Mouse (Mus musculus) left cerebral cortex, postnatal 25 days (tissue): ENCODE measurements around the gene Sat2. TPM values are rescaled to one million over a fixed set of nuclear protein-coding genes. Genes with fewer than 3 reads are reported as not detected.

Experiments used
- DNase-seq, 2 experiments: peaks; one replicate each; pipeline ENCODE4 v3.0.0; 2022; ENCODE audit warnings: low spot score in 2 of 2, mixed read lengths in 1 of 2
- intact Hi-C: fragments of 180-260 bp; cut with DNase I; formaldehyde crosslinking; loops from one replicate; pipeline ENCODE4 v1.15.1; 2025
- total RNA-seq, 2 experiments: library from RNA; stranded (reverse); gene quantifications; 2 replicates each; pipeline ENCODE4 v1.2.3; 2021

The Sat2 gene
- 1 to 10 TPM; 7.4 to 7.7 TPM for total RNA-seq

DNA sequence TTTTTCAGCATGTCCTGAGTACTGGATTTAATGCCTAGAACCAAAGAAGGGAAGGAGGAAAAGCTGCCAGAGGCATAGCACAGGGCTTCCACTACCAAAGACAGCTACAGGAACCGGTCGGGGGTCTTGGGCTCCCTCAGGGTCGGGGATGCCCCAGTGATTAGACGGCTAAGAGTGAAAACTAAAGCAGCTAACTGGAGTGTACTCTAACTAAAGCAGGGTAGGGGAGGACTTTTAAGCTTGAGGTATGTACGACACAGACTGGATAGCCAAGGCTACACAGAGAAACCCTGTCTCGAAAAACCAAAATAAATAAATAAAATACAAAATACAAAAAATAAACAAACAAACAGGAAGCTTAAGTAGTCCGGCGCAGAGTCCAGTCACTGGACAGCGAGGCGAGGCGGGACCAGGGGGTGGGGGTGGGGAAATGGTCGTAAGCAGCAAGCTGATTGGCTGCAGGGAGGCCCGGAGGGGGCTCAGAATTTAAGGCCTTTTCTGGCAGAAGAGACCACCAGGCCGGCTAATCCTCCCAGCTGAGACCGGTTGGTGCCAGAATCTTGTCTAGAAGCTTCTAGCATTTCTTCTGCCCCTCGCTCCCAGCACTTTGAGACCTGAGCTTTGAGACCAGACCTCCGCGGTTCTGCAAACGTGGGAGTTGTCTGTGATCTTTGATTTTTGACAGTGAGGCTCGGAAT lies at the start of gene Sat2:
Gene Sat2, plus strand, starts transcription at position 454 of the 698 bp plus-strand sequence.
- intact Hi-C loops = no loop called here
- DNase-seq = peak; percentile 47 to 55

DNA sequence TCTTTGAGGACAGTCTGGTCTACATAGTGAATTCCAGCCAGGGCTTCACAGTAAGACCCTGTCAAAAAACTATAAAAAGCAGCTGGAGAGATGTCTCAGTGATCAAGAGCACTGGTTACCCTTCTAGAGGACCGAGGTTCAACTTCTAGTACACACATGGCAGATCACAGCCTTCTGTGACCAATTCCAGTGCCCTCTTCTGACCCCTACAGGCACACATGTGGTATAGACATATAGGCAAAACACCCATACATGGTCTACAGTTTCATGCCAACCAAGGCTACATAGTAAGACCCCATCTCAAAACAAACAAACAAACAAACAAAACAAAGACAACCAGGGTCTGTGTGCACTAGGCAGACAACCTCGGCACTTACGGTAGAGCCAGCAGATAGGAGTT lies 46.6 kb upstream of the Sat2 start:
- intact Hi-C loops = loop anchor here (5.0 kb wide), 2 partner anchors 43 to 178 kb away; partner anchors contain the start of genes Cyb5d1, Naa38 and Tmem88
- no peak for DNase-seq

DNA sequence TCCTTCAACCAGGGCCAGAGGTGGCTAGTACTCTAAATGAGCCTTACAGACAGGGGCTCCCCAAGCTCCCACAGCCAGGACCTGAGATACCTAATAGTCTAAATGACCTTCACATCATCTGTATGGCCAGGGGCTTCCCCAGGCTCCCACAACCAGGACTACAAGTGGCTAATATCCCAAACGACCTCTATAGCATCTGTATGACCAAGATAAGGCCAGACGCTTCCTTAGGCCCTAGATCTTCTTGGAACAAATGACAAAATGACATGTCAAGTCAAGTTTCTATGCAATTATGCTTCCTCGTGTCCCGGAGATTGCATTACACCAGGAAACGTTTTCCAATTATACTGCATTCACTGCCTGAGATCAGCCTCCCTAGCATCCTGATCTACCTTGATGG lies 45.5 kb upstream of the Sat2 start:
- DNase-seq = no peak
- intact Hi-C loops = loop anchor here (5.0 kb wide), 2 partner anchors 44 to 179 kb away; partner anchors contain the start of genes Cyb5d1, Naa38 and Tmem88

DNA sequence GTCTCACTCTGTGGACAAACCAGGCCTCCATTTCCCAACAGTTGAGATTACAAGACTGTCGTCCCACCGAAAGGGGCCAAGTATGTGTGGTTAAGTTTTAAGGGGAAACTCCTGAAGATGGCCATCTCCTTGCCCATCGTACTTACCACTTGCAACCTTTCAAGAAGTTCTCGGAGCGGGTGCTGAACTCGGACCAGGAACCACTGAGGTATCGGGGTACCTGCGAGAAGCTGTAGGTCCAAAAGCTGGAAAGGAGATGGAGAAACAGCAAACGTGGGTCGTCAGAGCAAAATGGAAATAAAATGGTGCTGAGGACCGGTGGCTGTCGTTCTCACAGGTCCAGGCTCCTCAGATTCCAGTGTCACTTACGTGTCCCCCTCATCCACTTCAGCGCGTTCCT lies 43.5 kb upstream of the Sat2 start:
- DNase-seq = no peak

DNA sequence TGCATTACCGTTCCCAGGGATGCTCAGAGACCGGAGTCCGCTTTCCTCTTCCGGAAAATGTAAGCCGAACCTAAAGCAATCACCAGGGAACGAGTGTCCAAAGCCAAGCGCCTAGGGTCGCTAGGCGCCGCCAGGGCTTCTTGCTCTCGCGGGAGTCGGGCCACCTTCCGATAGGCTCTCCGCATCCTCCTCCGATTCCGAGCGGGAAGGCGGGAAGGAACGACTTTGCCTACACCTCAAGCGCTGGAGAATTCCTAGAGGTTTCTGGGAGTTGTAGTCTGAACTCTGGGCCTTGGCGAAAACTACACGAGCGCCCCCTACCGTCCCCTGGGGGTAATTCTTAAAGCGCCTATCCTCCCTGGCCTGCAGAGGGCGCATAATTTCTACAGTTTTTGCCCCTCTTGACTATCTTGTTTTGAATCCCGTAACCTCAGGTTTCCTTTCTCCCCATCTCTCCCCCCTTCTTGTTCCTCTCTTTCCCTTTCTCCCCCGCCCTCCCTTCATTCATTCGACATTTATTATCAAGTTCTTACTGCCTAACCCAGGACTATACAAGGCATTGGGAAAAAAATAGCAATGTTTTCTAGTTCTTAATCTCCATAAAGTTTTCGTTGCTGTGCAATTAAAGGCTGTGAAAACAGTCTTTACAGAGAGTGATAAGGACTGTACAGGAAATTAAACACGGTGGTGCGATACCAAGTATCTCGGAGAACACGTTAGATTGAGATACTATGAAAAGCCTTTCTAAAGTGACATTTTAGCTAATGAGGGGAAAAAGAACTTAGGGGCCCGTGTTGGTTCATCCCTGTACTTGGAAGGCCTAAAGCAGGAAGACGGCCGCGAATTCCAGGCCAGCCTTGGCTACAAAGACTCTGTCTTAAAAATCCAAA lies 42.5 kb upstream of the Sat2 start:
- DNase-seq = peak; percentile 98 to 99
- intact Hi-C loops = loop anchor here (1.0 to 5.0 kb wide), 6 partner anchors 25 to 182 kb away; partner anchors contain the start of genes Atp1b2, Cyb5d1, Mpdu1 and Naa38

More for the DNA sequence above, 43.5 kb upstream of the Sat2 start:
- intact Hi-C loops = loop anchor here (5.0 kb wide), 2 partner anchors 46 to 181 kb away; partner anchors contain the start of genes Cyb5d1, Naa38 and Tmem88

DNA sequence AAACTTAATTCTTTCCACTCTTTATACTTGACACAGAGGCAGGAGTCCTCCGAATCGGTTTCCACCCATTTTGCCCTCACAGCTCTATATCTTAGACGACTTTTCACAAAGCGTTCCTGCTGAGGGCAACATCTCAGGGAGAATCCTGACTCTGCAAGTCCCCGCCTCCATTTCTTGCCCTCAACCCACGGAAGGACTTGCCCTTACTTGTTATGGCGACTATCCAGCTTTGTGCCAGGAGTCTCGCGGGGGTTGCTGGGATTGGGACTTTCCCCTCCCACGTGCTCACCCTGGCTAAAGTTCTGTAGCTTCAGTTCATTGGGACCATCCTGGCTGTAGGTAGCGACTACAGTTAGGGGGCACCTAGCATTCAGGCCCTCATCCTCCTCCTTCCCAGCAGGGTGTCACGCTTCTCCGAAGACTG lies 41.7 kb upstream of the Sat2 start, which contains the start of the genes Wrap53 and Trp53:
Gene Wrap53, minus strand, starts transcription at position 165 of the 424 bp plus-strand sequence.
Gene Trp53, plus strand, starts transcription at position 269 of the 424 bp plus-strand sequence.
- peak; percentile 87 to 95 for DNase-seq

DNA sequence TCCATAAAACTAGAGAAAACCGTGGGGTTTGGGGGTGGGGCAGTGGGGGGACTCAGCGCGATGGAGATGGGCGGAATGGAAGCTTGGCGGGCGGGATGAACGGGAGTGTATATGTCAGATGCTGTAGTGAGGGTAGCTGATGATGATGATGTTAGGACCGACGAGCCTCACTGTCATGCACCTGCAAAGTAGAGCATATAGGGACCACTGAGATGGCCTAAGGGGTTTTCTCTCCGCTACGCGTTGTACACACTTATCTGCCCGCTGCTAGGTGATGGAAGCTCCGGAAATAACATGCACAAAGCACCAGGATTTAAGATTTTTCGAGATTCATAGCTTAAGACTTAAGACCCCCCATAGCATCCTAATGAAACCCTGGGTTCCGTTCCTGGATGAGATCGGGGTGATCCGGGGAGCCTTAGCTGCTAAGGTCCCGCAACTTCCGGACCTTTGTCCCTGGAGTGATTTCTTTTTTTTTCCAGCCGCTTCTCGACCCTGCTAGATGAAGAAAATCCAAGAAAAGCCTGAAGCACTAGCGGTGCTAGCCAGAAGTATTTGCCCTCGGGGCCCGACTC lies 41.2 kb upstream of the Sat2 start:
- DNase-seq = no peak
- intact Hi-C loops = loop anchor here (2.0 to 5.0 kb wide), 2 partner anchors 24 to 82 kb away; partner anchors contain the start of genes Atp1b2 and Mpdu1

More for the DNA sequence above, 41.7 kb upstream of the Sat2 start, which contains the start of the genes Wrap53 and Trp53:
- intact Hi-C loops = loop anchor here (2.0 to 5.0 kb wide), 2 partner anchors 25 to 82 kb away; partner anchors contain the start of genes Atp1b2 and Mpdu1

DNA sequence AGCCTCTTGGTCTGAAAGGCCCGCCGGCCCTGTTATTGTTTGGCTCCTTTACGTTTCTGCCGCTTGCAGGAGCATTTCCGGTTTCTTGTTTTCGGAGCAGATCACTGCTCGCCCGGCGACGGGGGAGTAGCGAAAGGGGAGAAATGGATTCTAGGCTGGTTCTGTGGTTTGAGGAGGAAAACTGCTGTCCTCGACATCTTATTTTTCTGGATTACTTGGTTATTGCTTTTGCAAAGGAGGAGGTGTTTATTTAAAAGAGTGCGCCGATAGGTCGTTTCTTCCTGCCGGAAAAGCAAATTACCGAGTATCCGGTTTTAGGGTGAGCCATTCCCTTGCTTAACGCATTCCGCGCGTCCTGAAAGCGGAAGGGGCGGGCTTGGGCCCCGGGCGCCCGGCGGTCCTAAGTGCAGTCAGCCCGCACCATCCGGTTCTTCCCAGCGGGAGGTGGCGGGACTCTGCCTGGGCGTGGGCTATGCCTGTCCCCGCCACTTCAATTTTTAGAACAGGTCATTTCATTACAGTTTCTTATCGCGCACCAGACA lies 40.6 kb upstream of the Sat2 start:
- DNase-seq = peak; percentile 92 to 96
- intact Hi-C loops = loop anchor here (2.0 to 5.0 kb wide), 2 partner anchors 24 to 81 kb away; partner anchors contain the start of genes Atp1b2 and Mpdu1

DNA sequence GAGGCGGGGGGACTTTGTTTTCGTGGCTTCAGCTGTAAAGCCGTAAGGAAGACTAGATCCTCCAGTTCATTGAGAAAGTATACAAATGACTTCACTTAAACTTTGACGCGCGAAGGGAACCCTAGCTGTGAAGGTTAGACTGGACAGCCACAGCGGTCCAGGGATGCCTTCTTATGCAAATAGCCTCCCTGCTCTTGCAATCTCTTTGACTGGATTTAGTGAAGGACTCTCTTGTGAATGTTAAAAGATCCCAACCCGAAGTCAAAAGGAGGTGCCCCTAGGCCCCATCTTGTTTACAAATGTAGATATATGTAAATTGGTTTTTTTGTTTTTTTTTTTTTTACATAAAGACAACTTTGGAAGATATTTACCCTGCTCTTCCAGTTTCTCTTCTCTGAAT lies 40.0 kb upstream of the Sat2 start:
- intact Hi-C loops = loop anchor here (2.0 to 5.0 kb wide), 2 partner anchors 23 to 80 kb away; partner anchors contain the start of genes Atp1b2 and Mpdu1

DNA sequence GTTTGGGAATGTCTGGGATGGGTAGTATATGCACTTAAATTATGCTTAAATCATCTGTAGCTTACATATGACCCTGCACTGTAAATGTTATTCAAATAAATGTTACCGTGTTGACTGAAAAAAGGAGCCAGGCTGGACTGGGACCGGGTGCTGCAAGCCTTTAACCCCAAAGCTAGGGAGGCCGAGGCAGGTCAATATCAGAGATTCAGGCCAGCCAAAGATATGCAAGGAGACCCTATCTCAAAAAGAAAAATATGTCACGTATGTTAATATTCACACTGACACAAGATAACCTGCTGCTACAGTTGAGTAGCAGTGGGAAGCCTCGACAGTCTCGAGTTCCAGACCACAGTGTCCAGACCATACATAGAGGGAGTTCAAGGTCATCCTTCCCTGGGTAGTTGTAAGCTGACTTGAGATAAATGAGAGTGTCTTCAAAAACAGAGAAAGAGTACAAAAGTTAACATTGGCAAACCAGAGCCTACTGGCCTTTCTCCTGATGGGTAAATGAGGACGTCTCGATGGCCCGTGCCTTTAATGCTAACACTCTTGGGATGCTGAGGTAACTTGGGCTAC lies 39.5 kb upstream of the Sat2 start:
- intact Hi-C loops = loop anchor here (5.0 kb wide), 1 partner anchor 80 kb away; the partner anchor contains the start of gene Mpdu1
- DNase-seq = no peak

More for the DNA sequence above, 40.0 kb upstream of the Sat2 start:
- DNase-seq = no peak

DNA sequence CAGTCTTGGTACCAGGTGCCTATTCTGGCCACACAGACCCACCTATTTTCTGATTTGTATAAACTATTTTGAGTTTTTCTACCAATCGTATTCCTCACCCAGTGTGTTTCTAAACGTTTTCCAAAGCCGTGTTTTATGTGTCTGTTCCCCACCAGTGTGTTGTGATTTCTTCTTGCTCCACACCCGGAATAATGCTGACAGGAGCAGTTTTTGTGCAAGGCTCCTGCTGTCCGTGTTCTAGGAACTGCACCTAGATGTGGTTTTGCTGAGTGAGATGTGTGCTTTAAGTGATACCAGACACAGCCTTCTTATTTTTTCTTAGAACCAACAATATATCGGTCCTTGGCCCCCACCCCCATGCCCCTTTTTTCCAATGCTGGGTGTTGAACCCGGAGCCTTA lies 37.8 kb upstream of the Sat2 start:
- intact Hi-C loops = loop anchor here (5.0 kb wide), 1 partner anchor 78 kb away; the partner anchor contains the start of gene Mpdu1
- no peak for DNase-seq

DNA sequence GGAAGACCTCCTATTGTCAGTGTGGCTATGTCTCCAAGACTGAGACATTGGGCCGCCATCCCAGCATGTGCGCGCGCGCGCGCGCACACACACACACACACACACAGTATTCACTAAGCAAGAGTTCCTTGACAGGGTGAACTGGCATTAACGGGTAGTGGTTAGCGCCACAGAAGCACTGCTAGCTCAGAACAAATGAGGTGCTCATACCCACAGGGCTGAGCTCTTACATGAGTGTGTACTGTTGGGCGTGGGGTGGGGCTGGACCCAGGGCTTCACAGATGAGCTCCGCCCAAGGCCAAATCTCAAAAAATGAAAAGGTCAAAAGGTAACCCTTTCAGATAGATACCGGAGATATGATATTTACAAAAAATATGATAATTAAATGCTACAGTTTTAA lies 36.9 kb upstream of the Sat2 start:
- DNase-seq = no peak
- intact Hi-C loops = loop anchor here (5.0 kb wide), 1 partner anchor 77 kb away; the partner anchor contains the start of gene Mpdu1

DNA sequence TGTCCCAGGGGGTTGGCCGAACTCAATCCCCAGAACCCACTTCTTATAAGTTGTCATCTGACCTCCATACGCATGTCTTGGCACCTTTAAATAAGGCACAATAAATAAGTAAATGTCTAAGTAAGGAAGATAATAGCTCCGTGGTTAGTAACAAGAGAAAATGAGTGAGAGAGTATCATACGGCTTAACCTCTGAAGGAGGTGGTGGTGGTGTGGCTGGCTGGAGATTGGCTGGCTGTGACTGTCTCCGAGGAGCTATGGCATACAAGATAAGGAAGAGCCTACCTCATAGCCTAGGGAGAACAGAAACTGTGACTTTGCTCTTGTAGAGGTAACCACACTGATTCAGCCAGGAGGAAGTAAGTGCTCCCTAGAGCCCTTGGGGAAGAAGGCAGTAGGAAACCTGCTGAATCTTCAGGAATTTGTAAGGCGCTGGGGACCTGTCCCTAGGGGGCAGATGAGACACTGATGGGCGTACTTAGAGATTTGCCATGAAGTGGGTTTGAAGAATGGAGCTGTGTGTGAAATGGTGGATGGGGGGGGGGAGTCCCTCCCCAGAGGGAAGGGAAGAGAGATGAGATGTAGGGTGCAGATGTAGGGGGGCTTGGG lies 36.0 kb upstream of the Sat2 start:
- intact Hi-C loops = no loop called here
- no peak for DNase-seq

DNA sequence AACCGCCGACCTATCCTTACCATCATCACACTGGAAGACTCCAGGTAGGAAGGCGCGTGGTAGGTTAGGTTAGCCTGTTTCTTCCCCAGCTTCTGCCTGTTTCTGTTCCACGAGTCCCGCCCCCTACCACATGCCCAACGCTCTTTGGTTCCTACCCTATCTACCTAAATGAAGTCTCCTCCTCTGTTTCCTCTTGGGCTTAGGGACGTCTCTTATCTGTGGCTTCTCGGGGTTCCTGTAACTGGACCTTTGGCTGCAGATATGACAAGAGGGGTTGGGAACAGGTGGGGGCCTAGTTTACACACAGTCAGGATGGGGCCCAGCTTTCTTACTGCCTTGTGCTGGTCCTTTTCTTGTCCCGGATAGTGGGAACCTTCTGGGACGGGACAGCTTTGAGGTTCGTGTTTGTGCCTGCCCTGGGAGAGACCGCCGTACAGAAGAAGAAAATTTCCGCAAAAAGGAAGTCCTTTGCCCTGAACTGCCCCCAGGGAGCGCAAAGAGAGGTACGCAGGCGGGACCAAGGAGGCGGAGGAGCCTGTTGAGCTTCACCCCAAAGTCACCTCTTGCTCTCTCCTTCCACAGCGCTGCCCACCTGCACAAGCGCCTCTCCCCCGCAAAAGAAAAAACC lies 32.5 kb upstream of the Sat2 start:
- DNase-seq = no peak
- intact Hi-C loops = no loop called here

DNA sequence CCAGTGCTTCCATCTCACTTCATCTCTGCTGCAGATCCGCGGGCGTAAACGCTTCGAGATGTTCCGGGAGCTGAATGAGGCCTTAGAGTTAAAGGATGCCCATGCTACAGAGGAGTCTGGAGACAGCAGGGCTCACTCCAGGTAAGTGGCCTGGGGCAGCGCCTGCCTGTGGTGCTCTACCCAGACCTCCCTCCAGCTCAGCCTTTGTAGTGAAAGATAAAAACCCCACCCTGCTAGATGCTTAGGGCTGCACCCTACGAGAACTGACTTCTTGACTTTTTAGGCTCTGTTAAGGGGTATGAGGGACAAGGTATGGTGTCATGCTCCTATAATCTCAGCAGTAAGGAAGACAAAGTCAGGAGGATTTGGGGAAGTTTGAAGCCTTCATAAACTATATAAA lies 31.2 kb upstream of the Sat2 start:
- DNase-seq = no peak
- intact Hi-C loops = no loop called here

DNA sequence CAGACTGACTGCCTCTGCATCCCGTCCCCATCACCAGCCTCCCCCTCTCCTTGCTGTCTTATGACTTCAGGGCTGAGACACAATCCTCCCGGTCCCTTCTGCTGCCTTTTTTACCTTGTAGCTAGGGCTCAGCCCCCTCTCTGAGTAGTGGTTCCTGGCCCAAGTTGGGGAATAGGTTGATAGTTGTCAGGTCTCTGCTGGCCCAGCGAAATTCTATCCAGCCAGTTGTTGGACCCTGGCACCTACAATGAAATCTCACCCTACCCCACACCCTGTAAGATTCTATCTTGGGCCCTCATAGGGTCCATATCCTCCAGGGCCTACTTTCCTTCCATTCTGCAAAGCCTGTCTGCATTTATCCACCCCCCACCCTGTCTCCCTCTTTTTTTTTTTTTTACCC lies 30.4 kb upstream of the Sat2 start:
- no peak for DNase-seq
- intact Hi-C loops = no loop called here

DNA sequence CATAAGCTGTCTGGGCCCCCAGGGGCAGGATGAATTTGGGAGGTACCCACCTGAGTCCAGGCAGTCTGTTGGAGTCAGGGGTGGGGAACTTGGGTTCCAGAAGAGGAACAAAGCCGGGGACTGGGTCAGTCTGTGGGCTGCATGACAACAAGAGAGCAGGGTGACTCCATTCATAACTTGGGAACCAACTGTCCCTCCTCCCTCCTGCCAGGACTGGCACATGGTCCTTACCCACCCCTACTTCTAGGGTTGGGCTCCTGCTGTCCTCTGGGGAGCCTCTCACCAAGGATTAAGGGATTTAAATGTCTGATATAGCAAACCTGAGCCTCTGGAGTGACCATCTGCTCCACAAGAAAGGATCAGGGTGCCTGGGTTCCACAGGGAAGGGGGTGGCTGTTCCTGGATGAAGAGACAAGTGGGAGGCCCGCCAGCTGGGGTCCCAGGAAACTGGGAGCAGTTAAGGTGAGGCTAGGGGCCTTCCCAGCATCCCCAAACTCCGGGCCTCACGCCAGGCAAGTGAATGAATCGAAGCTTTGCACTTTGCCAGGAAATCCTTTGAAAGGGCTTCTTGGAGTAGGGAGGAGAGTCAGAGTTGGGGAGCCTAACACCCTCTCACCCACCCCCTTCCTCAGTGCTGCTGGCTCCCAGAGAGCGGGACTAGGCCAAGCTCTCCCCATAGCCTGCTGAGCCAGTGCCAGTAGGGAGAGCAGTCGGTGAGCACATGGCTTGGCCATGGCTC lies 29.8 kb upstream of the Sat2 start:
- intact Hi-C loops = no loop called here
- DNase-seq = peak; percentile 56 to 76
